Mouse (Mus musculus): ENCODE measurements at regions not wholly inside any gene's neighbourhood (a gene's known extent, or its start where the extent isn't known, plus 50 kb on each side); places are given as distances from the start of the nearest gene placed in this dataset.

- no peaks in the 10 kb centered on the region for H3K4me1 ChIP-seq (ENCODE audit: control insufficient read depth, insufficient read depth, low read length)
- no peak overlapping the region for H3K27ac ChIP-seq (ENCODE audit: insufficient read depth, low read depth, low read length)
- 85% methylated on average over 5 of the region's 5 CpGs for WGBS
- no peak overlapping the region for H3K4me3 ChIP-seq (ENCODE audit: insufficient read depth, low read depth, low read length)
- TF ChIP-seq POLR2A (IDR thresholded peaks at IDR 0.05; ENCODE audit: insufficient read depth, low read depth, low read length), result no peak
- TF ChIP-seq CTCF (IDR thresholded peaks at IDR 0.05; ENCODE audit: insufficient read depth, low read depth, low read length), result no peak
Measured at GRCm38 (mm10) chr3:60402251-60402830, 70.3 kb upstream of the Mbnl1 start.

DNA sequence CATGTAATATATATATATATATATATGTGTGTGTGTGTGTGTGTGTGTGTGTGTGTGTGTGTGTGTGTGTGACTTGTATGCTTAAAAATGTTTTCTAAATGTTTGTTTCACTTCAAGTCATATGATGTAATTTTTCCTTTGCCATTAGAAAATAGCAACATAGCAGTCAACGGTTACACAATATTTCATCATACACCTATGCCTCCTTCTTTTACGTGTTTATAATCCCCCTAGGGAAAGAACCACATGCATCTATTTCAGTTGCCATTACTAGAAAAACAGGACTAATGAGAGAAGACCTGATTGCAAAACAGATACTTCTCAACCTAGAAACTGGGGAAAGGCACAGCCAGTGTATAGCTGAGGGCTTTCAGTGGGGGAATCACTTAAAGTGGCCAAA, 65.2 kb upstream of the Mbnl1 start:
- H3K4me3 ChIP-seq (ENCODE audit: insufficient read depth, low read depth, low read length), result no peak overlapping the region
- H3K4me1 ChIP-seq (ENCODE audit: control insufficient read depth, insufficient read depth, low read length), result no peaks in the 10 kb centered on the region
- WGBS, result 81% methylated on average over 2 of the region's 2 CpGs
- no peak overlapping the region for H3K27ac ChIP-seq (ENCODE audit: insufficient read depth, low read depth, low read length)
- no peak for TF ChIP-seq CTCF (IDR thresholded peaks at IDR 0.05; ENCODE audit: insufficient read depth, low read depth, low read length)
- TF ChIP-seq POLR2A (IDR thresholded peaks at IDR 0.05; ENCODE audit: insufficient read depth, low read depth, low read length), result no peak

- 64% methylated on average over 1 of the region's 1 CpGs for WGBS
- H3K27ac ChIP-seq (ENCODE audit: insufficient read depth, low read depth, low read length), result no peak overlapping the region
- no peaks in the 10 kb centered on the region for H3K4me1 ChIP-seq (ENCODE audit: control insufficient read depth, insufficient read depth, low read length)
- TF ChIP-seq CTCF (IDR thresholded peaks at IDR 0.05; ENCODE audit: insufficient read depth, low read depth, low read length), result no peak
- TF ChIP-seq POLR2A (IDR thresholded peaks at IDR 0.05; ENCODE audit: insufficient read depth, low read depth, low read length), result no peak
- no peak overlapping the region for H3K4me3 ChIP-seq (ENCODE audit: insufficient read depth, low read depth, low read length)
Measured at GRCm38 (mm10) chr3:60407906-60408305, 64.7 kb upstream of the Mbnl1 start.

GRCm38 (mm10) chr3:60408553-60409282, 63.9 kb upstream of the Mbnl1 start:
- no peaks in the 10 kb centered on the region for H3K4me1 ChIP-seq (ENCODE audit: control insufficient read depth, insufficient read depth, low read length)
- 15% methylated on average over 7 of the region's 7 CpGs for WGBS
- peak overlapping the region; percentile 4; the same call in 1 of the 2 replicates for H3K27ac ChIP-seq (ENCODE audit: insufficient read depth, low read depth, low read length)
- TF ChIP-seq POLR2A (IDR thresholded peaks at IDR 0.05; ENCODE audit: insufficient read depth, low read depth, low read length), result no peak
- TF ChIP-seq CTCF (IDR thresholded peaks at IDR 0.05; ENCODE audit: insufficient read depth, low read depth, low read length), result no peak
- H3K4me3 ChIP-seq (ENCODE audit: insufficient read depth, low read depth, low read length), result no peak overlapping the region

- Histone ChIP-seq H3K27ac (ENCODE audit: insufficient read depth, low read depth, low read length) (no peak overlapping the region), H3K4me1 (ENCODE audit: control insufficient read depth, insufficient read depth, low read length) (no peaks in the 10 kb centered on the region), H3K4me3 (ENCODE audit: insufficient read depth, low read depth, low read length) (no peak overlapping the region)
- TF ChIP-seq POLR2A (IDR thresholded peaks at IDR 0.05; ENCODE audit: insufficient read depth, low read depth, low read length) (no peak), CTCF (IDR thresholded peaks at IDR 0.05; ENCODE audit: insufficient read depth, low read depth, low read length) (no peak)
Measured at GRCm38 (mm10) chr3:60409283-60409633, 63.4 kb upstream of the Mbnl1 start.

DNA sequence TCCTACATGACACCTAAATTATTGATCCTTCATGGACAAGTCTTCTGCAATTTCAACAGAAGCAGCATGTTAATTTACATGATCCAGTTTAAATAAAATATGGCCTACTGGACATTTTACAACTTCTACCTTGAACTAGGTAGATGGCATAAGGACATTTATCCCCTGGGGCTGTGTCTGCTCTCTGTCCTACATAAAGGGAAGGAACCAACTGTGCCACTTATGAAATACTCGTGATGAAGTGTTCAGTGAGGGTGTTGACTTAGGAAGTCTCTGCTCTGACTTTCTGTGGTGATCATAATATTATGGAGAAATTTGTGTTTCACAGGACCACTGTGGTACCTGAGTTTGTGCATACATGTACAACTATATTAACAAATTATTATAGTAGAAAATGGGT, 60.9 kb upstream of the Mbnl1 start:
- no peaks in the 10 kb centered on the region for H3K4me1 ChIP-seq (ENCODE audit: control insufficient read depth, insufficient read depth, low read length)
- no peak overlapping the region for H3K27ac ChIP-seq (ENCODE audit: insufficient read depth, low read depth, low read length)
- TF ChIP-seq CTCF (IDR thresholded peaks at IDR 0.05; ENCODE audit: insufficient read depth, low read depth, low read length) (no peak), POLR2A (IDR thresholded peaks at IDR 0.05; ENCODE audit: insufficient read depth, low read depth, low read length) (no peak)
- WGBS, result 89% methylated on average over 1 of the region's 1 CpGs
- no peak overlapping the region for H3K4me3 ChIP-seq (ENCODE audit: insufficient read depth, low read depth, low read length)

DNA sequence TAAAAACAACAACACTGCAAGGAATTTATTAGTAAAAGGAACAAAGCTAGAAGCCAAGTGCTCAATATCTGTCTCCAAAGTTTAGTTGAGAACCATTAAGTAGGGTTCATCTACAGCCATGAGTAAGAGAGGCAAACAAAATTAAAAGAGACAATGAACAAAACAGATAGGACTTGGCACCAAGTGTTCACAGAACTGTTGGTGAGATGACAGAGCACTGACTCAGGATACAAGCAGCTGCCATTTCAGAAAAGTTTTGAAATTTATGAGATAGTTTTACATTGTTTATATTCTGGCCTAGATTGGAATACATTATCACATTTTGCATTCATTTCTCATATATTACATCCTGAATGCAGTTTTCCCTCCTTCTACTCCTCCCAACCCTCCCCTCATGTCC, 60.4 kb upstream of the Mbnl1 start:
- Histone ChIP-seq H3K4me3 (ENCODE audit: insufficient read depth, low read depth, low read length) (no peak overlapping the region), H3K4me1 (ENCODE audit: control insufficient read depth, insufficient read depth, low read length) (no peaks in the 10 kb centered on the region)
- TF ChIP-seq POLR2A (IDR thresholded peaks at IDR 0.05; ENCODE audit: insufficient read depth, low read depth, low read length) (no peak), CTCF (IDR thresholded peaks at IDR 0.05; ENCODE audit: insufficient read depth, low read depth, low read length) (no peak)

GRCm38 (mm10) chr3:60413749-60414148, 58.9 kb upstream of the Mbnl1 start:
- TF ChIP-seq CTCF (IDR thresholded peaks at IDR 0.05; ENCODE audit: insufficient read depth, low read depth, low read length) (no peak), POLR2A (IDR thresholded peaks at IDR 0.05; ENCODE audit: insufficient read depth, low read depth, low read length) (no peak)
- H3K4me1 ChIP-seq (ENCODE audit: control insufficient read depth, insufficient read depth, low read length), result no peaks in the 10 kb centered on the region
- 69% methylated on average over 3 of the region's 3 CpGs for WGBS
- no peak overlapping the region for H3K4me3 ChIP-seq (ENCODE audit: insufficient read depth, low read depth, low read length)
- H3K27ac ChIP-seq (ENCODE audit: insufficient read depth, low read depth, low read length), result no peak overlapping the region

More for the DNA sequence above, 60.4 kb upstream of the Mbnl1 start:
- H3K27ac ChIP-seq (ENCODE audit: insufficient read depth, low read depth, low read length), result no peak overlapping the region

GRCm38 (mm10) chr3:60417001-60417400, 55.6 kb upstream of the Mbnl1 start:
- H3K27ac ChIP-seq (ENCODE audit: insufficient read depth, low read depth, low read length), result no peak overlapping the region
- no peak overlapping the region for H3K4me3 ChIP-seq (ENCODE audit: insufficient read depth, low read depth, low read length)
- TF ChIP-seq POLR2A (IDR thresholded peaks at IDR 0.05; ENCODE audit: insufficient read depth, low read depth, low read length) (no peak), CTCF (IDR thresholded peaks at IDR 0.05; ENCODE audit: insufficient read depth, low read depth, low read length) (no peak)
- H3K4me1 ChIP-seq (ENCODE audit: control insufficient read depth, insufficient read depth, low read length), result no peaks in the 10 kb centered on the region
- WGBS, result 94% methylated on average over 1 of the region's 1 CpGs

Data from olfactory bulb, adult 2 months (tissue).